Mouse (Mus musculus) thymus, adult 18-20 months (tissue): ENCODE data around the gene Zbtb8a.

Experiments used
- DNase-seq, 2 experiments: peaks; one replicate each; pipeline ENCODE4 v3.0.0; 2022; ENCODE audit warnings: mixed read lengths in 2 of 2

Zbtb8a gene

GRCm38 (mm10) chr4:129326191-129326590, 51.7 kb downstream of the Zbtb8a start:
- DNase-seq, result no peak

DNA sequence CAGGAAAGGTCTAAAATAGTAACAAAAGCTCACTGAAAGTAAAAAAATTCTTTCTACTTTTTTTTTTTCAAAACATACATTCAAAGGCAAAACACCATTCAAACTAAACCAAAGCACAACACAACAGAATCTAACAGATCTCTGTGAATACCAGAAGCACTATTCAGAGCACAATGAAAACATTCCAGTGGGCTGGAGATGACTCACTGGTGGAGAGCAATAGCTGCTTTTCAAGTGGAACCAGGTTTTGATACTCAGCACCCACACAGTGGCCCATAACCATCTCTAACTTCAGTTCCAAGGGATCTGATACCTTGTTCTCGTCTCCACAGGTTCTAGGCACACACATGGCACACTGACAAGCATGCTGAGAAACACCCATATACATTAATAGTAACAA, 53.2 kb downstream of the Zbtb8a start:
- no peak for DNase-seq

DNA sequence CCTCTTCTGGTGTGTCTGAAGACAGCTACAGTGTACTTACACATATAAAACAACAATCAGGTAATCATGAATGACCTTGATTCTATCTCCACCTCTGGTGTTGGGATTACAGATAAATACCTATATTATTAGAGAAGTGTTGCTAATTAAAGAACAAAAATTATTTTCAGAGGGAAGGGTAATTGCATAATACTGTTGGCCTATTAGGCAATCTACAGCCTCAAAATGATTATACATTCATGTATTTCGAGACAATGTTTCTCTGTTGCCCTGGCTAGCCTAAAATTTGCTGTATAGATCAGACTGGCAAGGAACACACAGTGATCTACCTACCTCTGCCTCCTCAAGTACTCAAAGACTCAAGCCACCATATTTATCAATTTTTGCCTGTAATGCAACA, 54.4 kb downstream of the Zbtb8a start:
- no peak for DNase-seq

GRCm38 (mm10) chr4:129322042-129322441, 55.9 kb downstream of the Zbtb8a start:
- DNase-seq, result no peak

DNA sequence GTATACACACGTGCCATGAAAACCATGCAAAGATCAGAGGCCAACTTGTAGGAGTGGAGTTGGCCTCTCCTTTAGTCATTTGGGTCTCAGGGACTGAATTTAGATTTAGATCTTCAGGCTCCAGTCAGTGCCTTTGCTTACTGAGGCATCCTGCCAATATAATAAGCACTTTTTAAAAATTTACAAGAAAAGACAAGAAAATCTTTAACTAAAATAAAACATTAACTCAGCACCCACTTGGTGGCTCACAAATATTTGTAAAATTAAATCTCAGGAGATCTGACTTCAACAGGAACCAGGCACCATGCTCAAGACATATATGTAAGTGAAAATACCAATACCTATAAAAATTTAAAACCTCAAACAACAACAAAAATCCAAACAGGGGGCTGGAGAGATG, 57.0 kb downstream of the Zbtb8a start:
- no peak for DNase-seq

DNA sequence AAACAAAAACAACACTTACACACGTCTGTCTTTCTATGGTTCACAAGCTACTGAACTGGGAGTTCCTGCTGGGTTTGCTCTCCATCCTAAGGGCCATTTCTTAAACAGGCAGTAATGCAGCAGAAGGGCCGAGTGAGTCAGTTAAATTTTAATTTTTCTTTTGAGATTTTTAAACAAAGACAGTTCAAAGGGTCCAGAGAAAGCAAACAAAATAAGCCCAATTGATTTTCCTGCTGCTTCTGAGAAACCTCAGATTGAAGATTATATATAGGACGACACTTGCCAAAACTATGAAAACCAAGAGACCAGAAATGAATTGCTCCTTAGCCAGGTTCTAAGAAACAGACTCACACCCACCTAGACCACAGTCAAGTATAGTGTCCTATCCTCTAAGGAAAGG, 64.0 kb downstream of the Zbtb8a start:
- no peak for DNase-seq

GRCm38 (mm10) chr4:129307936-129308335, 70.0 kb downstream of the Zbtb8a start:
- no peak for DNase-seq

- no peak for DNase-seq
Observed at GRCm38 (mm10) chr4:129304306-129304705, 73.6 kb downstream of the Zbtb8a start.

DNA sequence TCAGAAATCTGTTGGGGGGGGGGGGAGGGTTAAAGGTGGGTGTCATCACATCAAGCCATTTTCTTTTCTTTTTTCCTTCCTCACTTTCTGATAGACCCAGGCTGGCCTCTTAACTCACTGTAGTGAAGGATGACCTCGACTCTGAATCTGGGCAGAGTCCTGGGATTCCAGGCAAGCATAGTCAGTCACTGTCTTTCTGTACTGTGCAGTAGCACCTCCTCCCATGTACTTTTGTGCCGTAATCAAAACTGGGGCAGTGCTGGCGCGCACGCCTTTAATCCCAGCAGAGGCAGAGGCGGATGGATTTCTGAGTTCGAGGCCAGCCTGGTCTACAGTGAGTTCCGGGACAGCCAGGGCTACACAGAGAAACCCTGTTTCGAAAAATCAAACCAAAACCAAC, 74.1 kb downstream of the Zbtb8a start:
- DNase-seq, result no peak
